Mouse (Mus musculus) midbrain, embryonic 12.5 days (tissue): Measurements from ENCODE around the gene Prpf19. TPM values are rescaled to one million over a fixed set of nuclear protein-coding genes. Genes with fewer than 3 reads are reported as not detected.

ENCODE experiments used
- ATAC-seq: fragments of 200-750 bp; cut with Nextera tagmentation; 2 replicates; pipeline ENCODE4 v1.8.0; 2017; ENCODE audit warnings: low read depth, moderate TSS enrichment, moderate library complexity; ENCODE audit not compliant: low FRiP score
- H3K27ac ChIP-seq: fragments of 300-500 bp; sonication (generic); replicated peaks from 2 replicates; pipeline ENCODE4 v1.5.1; 2016; ENCODE audit warnings: mild to moderate bottlenecking
- H3K27me3 ChIP-seq: fragments of 300-500 bp; sonication (generic); 2 replicates; pipeline ENCODE4 v1.6.1; 2016; ENCODE audit warnings: mild to moderate bottlenecking
- H3K36me3 ChIP-seq: fragments of 300-500 bp; sonication (generic); 2 replicates; pipeline ENCODE4 v1.6.1; 2016
- H3K4me1 ChIP-seq: fragments of 300-500 bp; sonication (generic); 2 replicates; pipeline ENCODE4 v1.6.1; 2016
- H3K4me2 ChIP-seq: fragments of 300-500 bp; sonication (generic); replicated peaks from 2 replicates; pipeline ENCODE4 v1.6.1; 2016; ENCODE audit warnings: mild to moderate bottlenecking, moderate library complexity
- H3K4me3 ChIP-seq: fragments of 300-500 bp; sonication (generic); 2 replicates; pipeline ENCODE4 v1.5.1; 2016; ENCODE audit warnings: mild to moderate bottlenecking
- H3K9ac ChIP-seq: fragments of 300-500 bp; sonication (generic); replicated peaks from 2 replicates; pipeline ENCODE4 v1.6.1; 2016; ENCODE audit warnings: mild to moderate bottlenecking, moderate library complexity
- H3K9me3 ChIP-seq: fragments of 300-500 bp; sonication (generic); 2 replicates; pipeline ENCODE4 v1.6.1; 2016; ENCODE audit warnings: mild to moderate bottlenecking
- WGBS: fragments of 180-500 bp; shearing (Covaris S2); methylation state at CpG from one replicate; pipeline ENCODE4 v1.1.7; 2016; 5-methylcytosine and 5-hydroxymethylcytosine counted together
- polyA plus RNA-seq: library from polyadenylated mRNA; unstranded; fragments of >200 nt; fragmentation: Nextera tagmentation; extraction: Ambion mirVana; gene quantifications from 2 replicates; pipeline ENCODE4 v1.2.1, GENCODE M21; 2016

Prpf19 gene
- 39.1 and 41.1 TPM in 2 replicates for polyA plus RNA-seq

- Histone ChIP-seq H3K9ac (peak within 1 kb of the TSS; percentile 89), H3K4me1 (peaks cover 16% of the 10 kb centered on the region), H3K9me3 (no peaks in the 10 kb centered on the region), H3K36me3 (peaks cover 27% of the 10 kb centered on the region), H3K27me3 (no peaks in the 10 kb centered on the region), H3K4me3 (peak within 1 kb of the TSS; percentile 90), H3K27ac (peak within 1 kb of the TSS; percentile 92), H3K4me2 (peak within 1 kb of the TSS; percentile 84)
- under 1% methylated on average over 43 of the region's 43 CpGs for WGBS
- ATAC-seq = peak; percentile 96
Observed at GRCm38 (mm10) chr19:10895016-10895528, at the start of gene Prpf19. TSS of gene Prpf19 (plus strand) at chr19:10895231.

GRCm38 (mm10) chr19:10845454-10845853 lies 49.6 kb upstream of the Prpf19 start:
- WGBS = 80% methylated on average over 3 of the region's 3 CpGs
- no peaks in the 10 kb centered on the region for H3K9me3 ChIP-seq
- no peaks in the 10 kb centered on the region for H3K36me3 ChIP-seq
- no peaks in the 10 kb centered on the region for H3K4me1 ChIP-seq
- H3K4me3 ChIP-seq = no peak overlapping the region
- H3K9ac ChIP-seq = no peak overlapping the region
- no peak overlapping the region for H3K27ac ChIP-seq
- H3K4me2 ChIP-seq = no peak overlapping the region
- H3K27me3 ChIP-seq = peaks cover 13% of the 10 kb centered on the region; the same call in 1 of the 2 replicates
- ATAC-seq = no peak

- H3K27me3 ChIP-seq = peaks cover 13% of the 10 kb centered on the region; the same call in 1 of the 2 replicates
- no peaks in the 10 kb centered on the region for H3K36me3 ChIP-seq
- no peak overlapping the region for H3K4me3 ChIP-seq
- H3K27ac ChIP-seq = no peak overlapping the region
- H3K4me2 ChIP-seq = no peak overlapping the region
- no peak for ATAC-seq
- H3K9me3 ChIP-seq = no peaks in the 10 kb centered on the region
- 78% methylated on average over 7 of the region's 7 CpGs for WGBS
- no peak overlapping the region for H3K9ac ChIP-seq
- no peaks in the 10 kb centered on the region for H3K4me1 ChIP-seq
Observed at GRCm38 (mm10) chr19:10846150-10846549, 48.9 kb upstream of the Prpf19 start.

- no peak for ATAC-seq
- no peaks in the 10 kb centered on the region for H3K4me1 ChIP-seq
- H3K27me3 ChIP-seq = peaks cover 12% of the 10 kb centered on the region; the same call in 1 of the 2 replicates
- WGBS = 61% methylated on average over 3 of the region's 3 CpGs
- no peaks in the 10 kb centered on the region for H3K36me3 ChIP-seq
- no peak overlapping the region for H3K4me3 ChIP-seq
- no peaks in the 10 kb centered on the region for H3K9me3 ChIP-seq
- no peak overlapping the region for H3K4me2 ChIP-seq
- H3K9ac ChIP-seq = no peak overlapping the region
- H3K27ac ChIP-seq = no peak overlapping the region
Observed at GRCm38 (mm10) chr19:10847311-10848087, 47.5 kb upstream of the Prpf19 start.

- H3K4me1 ChIP-seq = no peaks in the 10 kb centered on the region
- no peak for ATAC-seq
- H3K36me3 ChIP-seq = peaks cover 41% of the 10 kb centered on the region
- H3K4me3 ChIP-seq = no peak overlapping the region
- no peaks in the 10 kb centered on the region for H3K27me3 ChIP-seq
- H3K9ac ChIP-seq = no peak overlapping the region
- WGBS = 90% methylated on average over 3 of the region's 3 CpGs
- H3K4me2 ChIP-seq = no peak overlapping the region
- no peaks in the 10 kb centered on the region for H3K9me3 ChIP-seq
- no peak overlapping the region for H3K27ac ChIP-seq
Observed at GRCm38 (mm10) chr19:10855422-10855821, 39.6 kb upstream of the Prpf19 start.

GRCm38 (mm10) chr19:10856520-10856919 lies 38.5 kb upstream of the Prpf19 start:
- Histone ChIP-seq H3K9me3 (no peaks in the 10 kb centered on the region), H3K4me1 (no peaks in the 10 kb centered on the region), H3K36me3 (peaks cover 52% of the 10 kb centered on the region), H3K27me3 (no peaks in the 10 kb centered on the region), H3K4me3 (no peak overlapping the region), H3K4me2 (no peak overlapping the region), H3K9ac (no peak overlapping the region), H3K27ac (no peak overlapping the region)
- no peak for ATAC-seq
- 49% methylated on average over 2 of the region's 2 CpGs for WGBS

- ATAC-seq = 0 out of 2 replicates have a peak, but pooled peaks have one; percentile 4
- Histone ChIP-seq H3K4me1 (no peaks in the 10 kb centered on the region), H3K4me3 (no peak overlapping the region), H3K9me3 (no peaks in the 10 kb centered on the region), H3K36me3 (peaks cover 88% of the 10 kb centered on the region), H3K27ac (no peak overlapping the region), H3K9ac (no peak overlapping the region), H3K27me3 (no peaks in the 10 kb centered on the region), H3K4me2 (no peak overlapping the region)
- WGBS = 46% methylated on average over 22 of the region's 22 CpGs
Observed at GRCm38 (mm10) chr19:10860072-10860497, 34.9 kb upstream of the Prpf19 start.

GRCm38 (mm10) chr19:10866351-10866750 lies 28.7 kb upstream of the Prpf19 start:
- no peak for ATAC-seq
- Histone ChIP-seq H3K4me1 (peaks cover 29% of the 10 kb centered on the region), H3K4me2 (no peak overlapping the region), H3K36me3 (peaks cover 64% of the 10 kb centered on the region), H3K9me3 (no peaks in the 10 kb centered on the region), H3K9ac (no peak overlapping the region), H3K27me3 (no peaks in the 10 kb centered on the region), H3K27ac (no peak overlapping the region), H3K4me3 (no peak overlapping the region)
- 93% methylated on average over 13 of the region's 13 CpGs for WGBS

- Histone ChIP-seq H3K36me3 (peaks cover 64% of the 10 kb centered on the region), H3K4me1 (peaks cover 29% of the 10 kb centered on the region), H3K4me2 (peak overlapping the region; percentile 91), H3K27me3 (no peaks in the 10 kb centered on the region), H3K9me3 (no peaks in the 10 kb centered on the region), H3K9ac (peak overlapping the region; percentile 92), H3K4me3 (peak overlapping the region; percentile 86), H3K27ac (peak overlapping the region; percentile 90; the same call in 1 of the 2 replicates)
- no peak for ATAC-seq
- WGBS = 38% methylated on average over 5 of the region's 5 CpGs
Observed at GRCm38 (mm10) chr19:10867946-10868622, 26.9 kb upstream of the Prpf19 start.

GRCm38 (mm10) chr19:10868623-10869141 lies 26.3 kb upstream of the Prpf19 start:
- WGBS = under 1% methylated on average over 17 of the region's 17 CpGs
- peaks cover 29% of the 10 kb centered on the region for H3K4me1 ChIP-seq
- ATAC-seq = peak; percentile 38
- H3K36me3 ChIP-seq = peaks cover 64% of the 10 kb centered on the region
- H3K4me2 ChIP-seq = peak overlapping the region; percentile 91
- H3K27me3 ChIP-seq = no peaks in the 10 kb centered on the region
- no peaks in the 10 kb centered on the region for H3K9me3 ChIP-seq
- H3K9ac ChIP-seq = peak overlapping the region; percentile 92
- H3K27ac ChIP-seq = peak overlapping the region; percentile 90
- peak overlapping the region; percentile 86 for H3K4me3 ChIP-seq

GRCm38 (mm10) chr19:10869241-10869885 lies 25.7 kb upstream of the Prpf19 start:
- H3K4me3 ChIP-seq = peak overlapping the region; percentile 86
- H3K9ac ChIP-seq = peak overlapping the region; percentile 92
- H3K4me1 ChIP-seq = peaks cover 29% of the 10 kb centered on the region
- peak; percentile 96 for ATAC-seq
- under 1% methylated on average over 39 of the region's 43 CpGs for WGBS
- H3K9me3 ChIP-seq = no peaks in the 10 kb centered on the region
- peak overlapping the region; percentile 91 for H3K4me2 ChIP-seq
- H3K27ac ChIP-seq = peak overlapping the region; percentile 90
- no peaks in the 10 kb centered on the region for H3K27me3 ChIP-seq
- peaks cover 64% of the 10 kb centered on the region for H3K36me3 ChIP-seq
